Mouse (Mus musculus): ENCODE results near the gene Derl3. TPM values are rescaled to one million over a fixed set of nuclear protein-coding genes. Genes with fewer than 3 reads are reported as not detected.
A peak's percentile ranks its signal among the peaks of the same experiment; 100 is the strongest.

Gene Derl3
- polyA plus RNA-seq, 3 experiments from 2014 or later = 0.39 to 3.3 (median 0.73) TPM

DNA sequence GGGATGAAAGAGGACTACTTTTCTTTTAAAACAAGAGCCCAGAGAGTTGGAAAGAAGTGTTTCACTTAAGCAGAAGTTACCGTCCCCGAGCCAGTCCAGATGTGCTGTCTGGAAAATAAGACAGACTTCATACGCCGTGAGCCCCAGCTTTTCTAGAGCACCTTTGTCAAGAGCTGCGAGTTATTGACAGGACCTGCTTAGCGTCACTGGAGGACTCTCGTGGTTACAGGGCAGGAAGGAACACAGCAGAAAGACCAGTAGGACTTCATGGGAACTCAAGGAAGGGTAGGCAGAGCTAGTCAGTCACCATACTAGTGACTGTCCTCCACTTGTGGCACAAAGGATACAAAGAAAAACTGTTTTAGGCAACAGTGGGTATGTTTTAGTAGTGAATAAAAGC, 22.3 kb downstream of the Derl3 start:
- ATAC-seq = no peak

DNA sequence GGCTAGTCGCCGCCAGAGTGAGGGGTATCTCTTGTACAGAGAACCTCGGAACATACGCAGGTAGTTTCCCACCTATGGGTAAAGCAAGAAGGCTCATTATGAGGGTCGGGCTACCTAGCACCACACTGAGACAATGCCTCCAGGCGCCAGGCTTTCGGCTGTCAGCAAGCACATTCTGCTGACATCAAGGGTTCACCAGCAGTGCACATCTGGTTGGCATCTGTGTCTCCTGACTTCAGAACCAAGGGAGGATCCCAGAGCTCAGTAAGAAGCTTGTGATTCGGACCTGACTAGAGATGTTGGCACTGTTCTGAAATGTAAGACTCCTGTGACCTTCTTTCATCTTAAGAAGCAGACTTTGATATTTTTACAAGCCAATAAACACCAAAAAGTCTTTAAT, 23.6 kb downstream of the Derl3 start:
- no peak for ATAC-seq

DNA sequence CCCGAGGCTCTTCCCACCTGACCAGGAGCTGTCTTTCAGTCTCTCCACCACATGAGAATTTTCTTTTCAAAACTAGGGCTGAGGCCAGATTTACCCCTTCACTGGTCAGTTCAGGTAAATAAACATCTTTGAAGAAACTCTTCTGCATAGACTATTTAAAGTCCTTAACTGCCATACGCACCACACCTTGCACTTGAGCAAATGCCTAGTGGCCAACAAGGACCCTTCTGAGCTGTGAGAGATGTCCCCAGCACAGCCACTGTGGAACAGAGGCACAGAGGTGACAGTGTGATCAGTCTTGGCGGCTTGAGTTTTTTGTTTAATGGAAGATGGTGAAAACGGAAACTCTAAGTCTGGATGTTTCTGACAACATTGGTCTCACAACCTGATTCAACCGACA, 25.8 kb downstream of the Derl3 start:
- ATAC-seq = no peak

DNA sequence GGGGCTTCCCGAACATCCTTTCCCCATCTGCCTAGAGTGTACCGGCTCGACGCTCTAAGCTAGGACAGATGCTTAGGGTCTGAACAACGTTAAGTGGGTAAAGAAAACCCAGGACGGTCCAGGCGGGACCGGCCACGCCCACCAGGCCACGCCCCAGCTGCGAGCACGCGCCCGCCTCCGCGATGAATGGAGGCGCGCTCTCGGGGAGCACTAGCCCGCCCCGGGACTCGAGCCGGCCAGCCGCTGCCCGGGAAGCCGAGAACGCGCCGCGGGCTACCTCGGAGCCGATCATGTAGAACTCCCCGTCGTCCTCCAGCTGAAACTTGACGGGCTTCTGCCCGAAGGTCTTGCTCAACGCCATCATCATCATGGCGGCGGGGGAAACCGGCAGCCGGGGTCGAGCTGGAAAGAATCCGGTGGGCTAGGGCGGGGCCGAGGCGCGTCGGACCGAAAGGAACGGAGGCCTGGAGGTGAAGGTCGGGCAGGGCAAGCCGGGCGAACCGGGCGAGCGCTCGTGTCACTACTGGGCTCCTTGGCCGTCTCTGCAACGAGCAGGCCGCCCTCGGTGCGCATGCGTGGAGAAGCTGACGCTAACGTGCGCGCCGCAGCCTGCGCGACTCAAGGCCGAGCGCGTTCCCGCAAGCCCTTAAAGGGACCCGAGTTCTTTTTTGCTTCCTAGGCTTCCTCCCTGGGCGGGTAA, 28.0 kb downstream of the Derl3 start, which contains the start of gene Smarcb1:
Gene Smarcb1 (minus strand): TSS at position 592 of the 700 bp plus-strand sequence.
- ATAC-seq = peak; percentile 89

DNA sequence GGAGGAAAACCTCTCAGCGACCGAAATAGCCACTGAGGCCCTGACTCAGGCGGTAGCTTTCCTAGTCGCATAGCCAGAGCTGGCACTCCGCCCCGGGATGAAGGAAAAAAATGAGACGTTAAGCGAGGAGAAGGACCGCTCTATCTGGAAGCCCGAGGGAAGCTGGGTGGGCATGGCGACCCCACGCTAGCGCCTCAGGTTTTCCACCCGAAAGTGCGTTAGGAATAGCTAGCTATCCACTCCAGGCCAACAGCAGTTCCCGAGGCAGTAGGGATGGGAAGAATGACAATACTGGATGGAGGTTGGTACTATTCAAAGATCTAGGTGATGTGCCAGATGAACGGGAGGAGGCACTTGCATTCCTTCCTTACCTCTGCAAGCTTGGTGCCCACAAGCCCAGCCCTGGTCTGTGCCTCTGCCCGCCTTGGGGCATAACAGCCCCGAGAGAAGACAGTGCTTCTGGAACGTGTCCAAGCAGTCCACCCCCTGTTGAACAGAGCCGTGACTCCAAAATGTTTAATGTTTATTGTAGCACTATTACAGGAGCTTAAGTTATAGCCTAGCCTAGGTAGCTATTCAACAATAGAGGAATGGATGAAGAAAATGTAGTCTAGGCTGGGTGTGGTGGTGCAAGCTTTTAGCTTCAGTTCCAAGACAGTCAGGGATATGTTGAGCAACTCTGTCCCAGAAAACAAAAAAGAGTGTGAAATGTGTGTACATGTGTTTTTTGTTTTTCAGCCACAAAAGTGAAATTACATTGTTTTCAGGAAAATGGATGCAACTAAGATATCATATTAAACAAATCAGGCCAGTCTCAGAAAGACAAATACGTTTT, 28.7 kb downstream of the Derl3 start:
- peak; percentile 19 for ATAC-seq

DNA sequence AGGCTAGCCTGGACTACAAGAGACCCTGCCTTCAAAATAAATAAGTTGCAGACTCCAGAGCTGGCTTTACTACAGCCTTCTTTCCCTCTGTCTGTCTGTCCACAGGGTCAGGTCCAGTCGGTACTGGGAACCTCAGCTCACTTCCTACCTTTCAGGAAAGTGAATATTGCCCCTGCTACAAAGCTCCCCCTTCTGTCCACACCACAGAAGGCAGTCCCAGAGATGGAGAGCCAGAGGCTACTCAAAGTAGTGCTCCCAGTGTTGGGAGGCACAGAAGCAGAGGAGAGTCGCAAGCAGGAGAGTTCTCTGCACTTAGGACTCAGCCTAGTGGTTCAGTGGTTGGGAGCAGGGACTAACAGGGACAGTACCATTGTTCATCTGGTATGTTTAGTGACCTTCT, 31.1 kb downstream of the Derl3 start:
- no peak for ATAC-seq

DNA sequence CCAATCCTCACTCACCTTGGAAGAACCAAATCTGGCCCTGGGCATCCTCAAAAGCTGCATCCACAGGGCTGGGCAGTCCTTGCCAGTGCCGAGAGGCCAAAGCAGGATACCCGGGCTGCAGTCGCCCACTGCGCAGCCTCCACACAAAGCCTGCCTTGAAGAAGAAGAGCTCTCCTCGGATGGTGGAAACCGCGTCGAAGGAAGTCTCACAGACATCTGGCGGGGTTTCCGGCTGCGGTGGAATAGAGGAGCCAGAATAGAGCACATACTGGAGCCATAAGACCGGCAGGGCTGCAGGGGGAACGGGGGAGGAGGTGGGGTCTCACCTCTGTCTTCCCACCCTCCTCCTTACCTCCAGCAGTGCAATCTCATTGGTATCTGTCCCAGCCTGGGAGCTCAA, 33.2 kb downstream of the Derl3 start:
- peak; percentile 30 for ATAC-seq

DNA sequence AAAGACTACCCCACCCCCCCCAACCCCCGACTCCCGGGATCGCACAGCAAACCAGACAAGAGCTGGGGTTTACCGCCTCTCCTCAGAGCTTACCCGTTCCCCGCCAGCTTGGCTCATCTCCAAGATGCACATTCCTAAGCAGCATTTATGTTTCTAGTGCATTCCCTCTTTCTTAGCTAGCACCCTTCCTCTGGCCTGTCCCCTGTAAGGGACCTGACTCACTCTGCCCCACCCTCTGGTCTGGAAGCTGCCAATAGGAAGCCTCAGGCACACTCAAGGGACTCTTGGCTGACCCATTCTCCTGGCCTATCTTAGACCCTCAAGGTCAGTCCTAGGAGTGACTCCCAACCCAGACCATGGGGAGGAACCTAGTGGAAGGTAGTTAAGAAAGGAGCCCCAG, 37.1 kb downstream of the Derl3 start:
- no peak for ATAC-seq

DNA sequence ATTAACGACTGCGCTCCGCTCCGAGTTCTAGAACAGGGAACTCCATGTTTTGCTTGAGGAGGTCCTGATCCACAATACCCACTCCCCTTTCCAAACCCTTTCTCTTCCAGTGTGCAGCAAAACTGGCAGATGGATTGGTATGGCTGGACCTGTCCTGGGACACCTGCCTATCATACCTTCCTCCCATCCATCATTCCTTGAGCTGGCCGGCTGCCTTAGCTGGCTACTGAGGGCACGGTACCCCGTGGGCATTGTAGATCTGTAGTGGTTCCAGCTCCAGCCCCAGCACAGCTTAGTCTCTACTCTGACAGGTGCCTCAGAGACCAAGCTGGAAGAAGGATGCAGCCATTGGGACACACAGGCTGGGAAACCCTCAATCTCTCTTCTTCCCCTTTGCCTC, 38.1 kb downstream of the Derl3 start:
- no peak for ATAC-seq

DNA sequence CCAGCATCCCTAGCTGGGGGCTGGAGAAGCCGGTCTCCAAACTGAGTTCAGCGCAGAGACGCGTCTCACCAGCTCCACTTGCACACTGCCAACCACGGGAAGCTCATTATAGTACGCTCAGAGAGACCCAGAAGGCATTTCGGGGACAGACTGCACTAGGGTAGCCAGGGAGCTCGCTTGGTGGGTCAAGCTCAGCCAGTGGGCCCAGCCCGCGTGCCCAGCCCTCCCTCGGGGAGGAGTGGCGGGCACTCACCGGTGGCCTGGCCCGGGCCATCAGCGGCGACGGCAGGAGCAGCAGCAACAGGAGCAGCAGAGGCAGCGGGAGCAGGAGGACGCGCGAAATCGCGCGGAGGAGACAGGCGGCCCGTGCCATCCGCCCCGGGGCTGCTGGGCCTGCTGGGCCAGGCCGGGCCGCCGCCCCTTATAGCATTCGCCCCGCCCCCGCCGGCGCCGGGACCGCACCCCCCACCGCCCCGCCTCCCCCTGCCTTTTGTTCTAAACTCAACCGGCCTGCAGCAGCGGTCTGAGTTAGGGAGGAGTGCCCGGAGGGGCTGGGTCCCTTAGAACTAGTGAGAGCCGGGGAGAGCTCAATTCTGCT, 39.0 kb downstream of the Derl3 start:
- ATAC-seq = peak; percentile 39

DNA sequence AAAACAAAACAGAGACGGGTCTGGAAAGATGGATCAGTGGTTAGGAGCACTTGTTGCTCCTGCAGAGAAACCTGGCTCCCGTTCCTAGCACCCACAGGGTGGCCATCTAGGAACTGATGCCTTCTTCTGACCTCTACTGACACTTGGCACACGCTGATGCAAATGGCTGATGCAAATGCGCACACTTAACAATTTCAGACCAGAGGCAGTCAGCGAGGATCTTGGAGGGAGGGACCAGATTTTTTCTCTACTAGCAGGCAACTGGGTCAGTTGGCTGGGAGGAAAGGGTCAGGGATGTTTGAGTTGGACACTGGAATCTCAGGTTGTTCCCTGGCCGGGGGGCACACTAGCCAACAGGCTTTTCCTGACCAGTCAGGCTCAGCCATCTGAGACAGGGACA, 39.7 kb downstream of the Derl3 start, which contains the start of gene Chchd10:
Gene Chchd10 (plus strand): TSS at position 240 of the 400 bp plus-strand sequence.
- no peak for ATAC-seq

DNA sequence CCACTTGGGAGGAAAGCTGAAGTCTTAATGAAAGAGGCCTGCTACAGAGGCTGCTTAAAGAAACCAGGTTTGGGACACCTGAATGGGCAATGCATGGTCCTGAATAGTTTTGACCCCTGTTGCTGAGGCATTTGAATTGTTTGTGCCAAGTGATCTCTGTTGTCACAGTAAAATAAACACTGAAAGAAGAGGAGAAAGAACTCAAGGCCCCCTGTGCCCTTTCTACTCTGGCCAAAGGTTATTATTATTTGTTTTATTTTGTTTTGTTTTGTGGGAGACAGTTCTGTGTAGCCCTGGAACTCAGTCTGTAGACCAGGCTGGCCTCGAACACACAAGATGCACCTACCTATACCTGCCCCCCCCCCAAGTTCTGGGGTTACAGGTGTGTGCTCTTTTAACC, 41.8 kb downstream of the Derl3 start:
- ATAC-seq = no peak

DNA sequence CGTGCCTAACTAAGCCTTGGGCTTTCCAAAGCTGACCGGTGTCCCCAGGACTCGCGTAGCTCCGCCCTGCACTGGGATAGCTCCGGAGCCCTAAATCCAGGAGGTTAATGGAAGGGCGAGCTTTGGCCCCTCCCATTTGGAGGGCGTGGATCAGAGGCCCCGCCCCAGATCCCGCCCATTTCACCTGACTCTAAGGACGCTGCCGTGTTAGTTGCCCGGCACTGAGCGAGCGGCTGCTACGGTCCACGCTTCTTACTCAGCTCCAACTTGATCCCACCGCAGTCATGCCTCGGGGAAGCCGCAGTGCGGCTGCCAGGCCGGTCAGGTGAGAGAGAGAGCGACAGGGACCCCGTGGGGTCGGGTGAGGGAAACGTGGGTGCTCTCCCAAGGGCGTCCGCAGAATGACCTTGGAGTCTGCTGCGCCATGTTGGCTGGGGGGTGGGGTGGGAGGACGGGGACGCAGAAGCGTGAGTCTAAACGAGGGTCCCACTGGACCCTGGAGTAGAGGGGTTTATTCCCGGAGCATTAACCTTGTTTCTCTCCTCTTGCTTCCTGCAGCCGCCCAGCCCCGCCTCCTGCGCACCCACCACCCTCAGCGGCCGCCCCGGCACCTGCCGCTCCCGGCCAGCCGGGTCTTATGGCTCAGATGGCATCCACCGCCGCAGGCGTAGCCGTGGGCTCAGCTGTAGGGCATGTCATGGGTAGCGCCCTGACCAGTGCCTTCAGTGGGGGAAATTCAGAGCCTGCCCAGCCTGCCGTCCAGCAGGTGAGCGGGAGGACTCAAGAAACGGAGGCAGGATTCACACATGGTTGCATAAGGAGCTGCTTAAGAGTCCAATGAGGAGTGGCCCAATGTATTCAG, 42.7 kb downstream of the Derl3 start, which contains the start of gene Mmp11:
Gene Mmp11 (minus strand): TSS at position 817 of the 862 bp plus-strand sequence.
- ATAC-seq = peak; percentile 73

DNA sequence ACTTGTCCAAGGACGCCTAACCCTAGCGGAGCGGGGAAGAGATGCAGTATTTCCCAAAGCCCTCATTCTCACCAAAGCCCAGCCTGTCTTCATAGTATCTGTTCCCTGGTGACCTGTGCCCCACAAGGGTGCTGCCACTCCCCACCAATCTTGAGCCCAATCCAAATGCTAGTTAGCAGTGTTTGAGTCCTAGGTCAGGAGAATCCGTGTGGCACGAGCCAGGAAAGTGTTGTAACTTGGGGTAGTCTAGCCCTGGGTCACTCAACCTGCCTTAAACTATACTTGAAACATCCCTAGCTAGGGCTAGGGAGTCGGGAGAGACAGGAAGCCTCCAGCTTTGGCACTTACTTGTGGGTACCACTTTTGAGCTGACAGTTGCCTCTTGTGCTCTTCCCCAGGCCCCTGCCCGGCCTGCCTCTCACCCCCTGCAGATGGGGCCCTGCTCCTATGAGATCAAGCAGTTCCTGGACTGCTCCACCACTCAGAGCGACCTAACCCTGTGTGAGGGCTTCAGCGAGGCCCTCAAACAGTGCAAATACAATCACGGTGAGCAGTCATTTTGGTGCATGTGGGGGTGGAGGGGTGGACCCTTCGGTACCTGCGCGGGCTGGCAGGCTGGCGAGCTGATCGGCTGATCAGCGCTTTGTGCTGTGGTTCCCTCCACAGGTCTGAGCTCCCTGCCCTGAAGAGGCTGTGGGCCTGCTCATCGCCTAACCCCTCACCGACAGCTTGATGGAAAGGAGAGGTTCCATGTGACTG, 43.9 kb downstream of the Derl3 start:
- ATAC-seq = no peak

DNA sequence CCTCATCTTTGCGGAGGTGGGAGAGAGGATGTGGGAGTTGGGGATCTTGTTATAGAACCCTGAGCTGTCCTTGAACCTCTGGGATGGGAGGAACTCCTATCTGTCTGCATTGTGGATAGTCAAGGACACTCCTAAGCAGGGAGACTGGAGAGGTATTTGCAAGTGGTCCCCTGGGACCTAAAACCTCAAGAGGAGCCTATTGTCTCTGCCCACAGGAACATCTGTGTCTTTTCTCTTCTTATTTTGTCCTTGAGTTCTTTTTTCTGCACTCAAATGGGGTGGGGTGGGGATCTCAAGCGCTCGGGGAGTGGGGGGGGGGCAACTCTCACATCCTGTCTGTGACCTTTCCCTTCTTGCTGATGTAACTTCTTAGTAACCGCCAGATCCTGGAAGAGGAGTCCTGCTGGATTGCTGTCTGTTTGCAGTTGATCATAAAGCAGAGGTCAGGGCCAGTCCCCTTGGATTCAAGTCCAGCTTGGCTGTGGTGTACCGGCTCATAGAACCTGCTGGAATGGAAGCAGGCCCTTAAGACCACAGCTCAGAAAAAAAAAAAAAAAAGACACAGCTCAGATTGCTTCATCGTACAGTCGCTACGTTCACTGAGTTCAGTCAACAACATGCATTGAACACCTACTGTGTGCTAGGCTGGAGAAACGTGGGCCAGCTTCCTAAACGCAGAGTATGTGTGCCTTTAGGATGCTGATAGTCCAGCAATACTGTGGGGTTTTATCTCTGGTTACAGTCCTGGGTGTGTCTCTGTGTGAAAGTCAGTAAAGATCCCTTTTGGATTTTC, 44.8 kb downstream of the Derl3 start:
- ATAC-seq = peak; percentile 44

DNA sequence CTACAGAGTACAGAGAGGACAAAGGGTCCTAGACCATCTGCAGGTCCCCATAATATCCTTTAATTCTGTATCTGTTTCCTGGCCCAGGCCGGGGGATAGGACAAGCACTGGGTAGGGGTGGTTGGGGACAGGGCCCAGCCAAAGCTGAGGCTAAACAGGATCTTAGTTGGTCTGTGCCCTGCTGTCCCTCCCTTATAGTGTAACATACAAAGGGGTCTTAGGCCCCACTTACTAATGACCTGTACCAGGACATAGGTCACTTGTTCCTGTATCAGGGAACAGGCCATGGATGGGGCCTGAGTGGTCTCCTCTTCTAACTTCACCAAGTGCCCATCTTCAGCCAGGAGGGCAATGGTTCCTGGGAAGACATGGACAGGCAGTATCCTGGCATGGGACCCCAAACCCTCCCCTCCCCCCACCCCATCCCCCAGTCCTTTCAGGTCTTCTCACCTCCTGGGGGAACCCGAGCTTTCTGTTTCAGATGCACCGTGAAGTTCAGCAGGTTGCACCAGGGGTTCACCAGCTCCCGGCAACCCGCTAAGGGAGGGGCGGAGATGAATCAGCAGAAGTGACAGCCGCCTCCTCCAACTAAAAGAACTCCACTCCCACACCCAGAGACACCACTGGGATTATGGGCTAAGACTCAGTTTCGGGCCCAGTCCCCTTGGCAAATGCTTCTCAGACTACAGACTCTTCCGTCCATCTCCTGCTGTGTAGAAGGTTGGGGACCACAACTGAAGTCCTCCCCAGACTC, 46.4 kb downstream of the Derl3 start:
- ATAC-seq = no peak

DNA sequence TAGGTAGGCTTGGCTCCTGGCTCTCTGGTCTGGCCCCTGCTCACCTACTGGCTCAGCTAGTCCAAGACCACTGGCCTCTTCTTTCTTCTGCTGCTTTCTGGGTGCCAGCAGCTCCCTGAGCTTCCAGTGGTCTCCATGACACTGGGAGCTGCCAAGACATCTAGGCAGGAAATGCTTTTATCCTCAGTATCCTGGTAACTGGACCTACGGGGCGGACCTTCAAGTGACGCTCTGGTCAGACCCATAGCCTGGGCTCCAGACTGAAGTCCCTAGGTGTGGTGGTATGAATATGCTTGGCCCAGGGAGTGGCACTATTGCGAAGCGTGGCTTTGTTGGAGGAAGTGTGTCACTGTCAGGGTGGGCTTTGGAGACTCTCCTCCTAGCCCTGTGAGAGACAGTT, 47.3 kb downstream of the Derl3 start, which contains the start of gene Gm867:
Gene Gm867 (minus strand): TSS at position 153 of the 400 bp plus-strand sequence.
- no peak for ATAC-seq

DNA sequence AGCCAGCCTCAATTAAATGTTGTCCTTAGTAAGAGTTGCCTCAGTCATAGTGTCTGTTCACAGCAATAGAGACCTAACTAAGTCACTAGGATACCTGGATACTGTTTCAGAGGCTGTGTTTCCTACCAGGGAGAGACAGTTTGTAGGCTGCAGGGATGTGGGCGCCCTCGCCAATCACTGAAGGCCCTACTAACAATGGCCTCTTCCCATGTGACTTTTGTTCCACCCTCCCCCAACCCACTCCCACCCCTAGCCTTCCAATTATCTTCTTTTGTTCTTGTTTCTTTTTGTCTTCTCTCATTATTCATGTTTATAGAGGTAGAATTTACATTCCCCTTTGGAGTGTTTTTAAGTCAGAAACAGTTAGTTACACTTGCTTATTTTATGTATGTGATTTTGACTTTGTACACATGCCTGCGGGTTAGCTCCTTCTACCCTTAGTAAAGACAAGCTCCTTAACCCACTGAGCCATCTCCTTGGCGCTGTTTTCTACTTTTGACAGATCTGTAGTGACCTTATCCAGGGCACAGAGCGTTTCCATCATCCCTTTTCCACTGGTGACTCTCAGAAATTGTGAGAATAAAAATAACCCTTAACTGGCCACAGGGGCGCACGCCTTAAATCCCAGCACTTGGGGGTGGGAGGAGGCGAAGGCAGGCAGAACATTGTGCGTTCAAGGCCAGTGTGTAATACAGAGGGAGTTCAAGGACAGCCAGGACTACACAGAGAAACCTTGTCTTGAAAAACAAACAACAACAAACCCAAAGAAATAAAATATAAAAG, 48.0 kb downstream of the Derl3 start:
- ATAC-seq = no peak
